Mouse (Mus musculus) left cerebral cortex, adult 2 months (tissue): ENCODE results near the gene Hsd17b11. TPM values are rescaled to one million over a fixed set of nuclear protein-coding genes. Genes with fewer than 3 reads are reported as not detected.
"Not testable (repeated sequence)": the region's sequence is repeated elsewhere in the genome, so short reads cannot be mapped to it uniquely, and the experiment has no call there.

ENCODE experiments used
- DNase-seq, 2 experiments: peaks; one replicate each; pipeline ENCODE4 v3.0.0; 2021 to 2022; ENCODE audit warnings: low spot score in 2 of 2, mixed read lengths in 1 of 2; ENCODE audit errors: extremely low spot score in 1 of 2
- H3K27ac ChIP-seq: fragments of 200-600 bp; 2 replicates; pipeline ENCODE4 v1.8.1; 2022
- H3K4me3 ChIP-seq: fragments of 200-600 bp; 2 replicates; pipeline ENCODE4 v1.8.1; 2022
- CTCF ChIP-seq: fragments of 200-600 bp; IDR thresholded peaks from 2 replicates; pipeline ENCODE4 v1.8.1; 2022; ENCODE audit warnings: antibody characterized with exemption, mild to moderate bottlenecking, moderate library complexity
- intact Hi-C: fragments of 180-260 bp; cut with DNase I; formaldehyde crosslinking; loops from one replicate; pipeline ENCODE4 v1.15.1; 2025
- microRNA-seq, 2 experiments: library from miRNA; unstranded; fragments of <30 nt; microRNA quantifications; one replicate each; pipeline ENCODE4 v1.2.0; 2021
- total RNA-seq, 2 experiments: library from RNA; stranded (reverse); gene quantifications; 2 replicates each; pipeline ENCODE4 v1.2.3; 2021

The Hsd17b11 gene
- total RNA-seq, 2 experiments from 2014 or later: 42.3 to 42.7 TPM

- intact Hi-C loops: no loop called here
- Histone ChIP-seq H3K27ac (no peak overlapping the region), H3K4me3 (no peak overlapping the region)
- no peak for TF ChIP-seq CTCF
- no peak for DNase-seq
Observed at GRCm38 (mm10) chr5:103975736-103976135, 46.0 kb downstream of the Hsd17b11 start.

DNA sequence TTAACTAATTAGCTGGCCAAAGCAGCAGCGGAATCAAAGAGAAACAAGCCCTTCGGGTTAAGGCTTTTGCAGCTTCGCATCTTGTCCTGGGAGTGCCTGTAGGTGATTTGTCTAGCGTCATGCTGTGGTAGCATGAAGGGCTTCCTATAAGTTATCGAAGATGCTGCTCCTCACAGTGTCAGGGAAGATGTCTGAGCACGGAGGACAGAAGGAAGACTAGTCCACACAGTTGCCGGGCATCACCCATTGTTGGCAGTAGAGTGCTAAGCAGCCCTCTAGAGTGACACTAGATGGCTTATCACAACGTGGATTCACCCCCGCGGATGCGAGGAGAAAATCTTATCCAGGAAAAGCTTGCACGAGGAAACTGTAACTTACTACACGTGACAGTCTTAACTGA lies 48.9 kb downstream of the Hsd17b11 start:
- intact Hi-C loops: no loop called here
- Histone ChIP-seq H3K27ac (no peak overlapping the region), H3K4me3 (no peak overlapping the region)
- no peak for TF ChIP-seq CTCF
- DNase-seq: no peak

GRCm38 (mm10) chr5:103972379-103972778 lies 49.3 kb downstream of the Hsd17b11 start:
- no peak for TF ChIP-seq CTCF
- intact Hi-C loops: no loop called here
- H3K27ac ChIP-seq: no peak overlapping the region
- H3K4me3 ChIP-seq: no peak overlapping the region
- no peak for DNase-seq

GRCm38 (mm10) chr5:103971051-103971450 lies 50.7 kb downstream of the Hsd17b11 start:
- Histone ChIP-seq H3K4me3 (no peak overlapping the region), H3K27ac (no peak overlapping the region)
- intact Hi-C loops: no loop called here
- DNase-seq: no peak
- no peak for TF ChIP-seq CTCF

DNA sequence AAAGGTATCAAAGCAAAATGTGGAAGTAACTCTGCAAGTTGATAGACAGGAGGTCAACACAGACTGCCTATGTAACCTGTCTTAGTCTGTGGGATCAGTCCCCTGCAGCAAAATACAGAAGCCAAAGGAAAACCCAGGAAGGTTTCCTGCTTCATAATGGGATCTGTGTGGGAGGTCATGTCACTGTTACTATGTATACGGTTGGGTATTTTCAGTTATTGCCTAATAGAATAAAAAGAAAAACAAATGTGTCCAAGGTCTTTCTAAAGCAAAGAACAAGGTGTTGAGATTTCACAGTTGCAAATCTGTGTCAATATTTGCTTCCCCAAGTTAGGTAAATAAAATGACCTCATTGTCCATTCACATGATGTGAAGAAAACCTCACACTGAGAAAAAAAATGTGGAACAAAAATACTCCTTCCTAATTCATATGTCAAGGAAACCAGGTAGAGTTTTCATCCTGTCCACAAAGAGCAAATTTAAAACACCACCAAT lies 58.7 kb downstream of the Hsd17b11 start:
- DNase-seq: no peak
- no peak overlapping the region for H3K4me3 ChIP-seq
- TF ChIP-seq CTCF: no peak
- no peak overlapping the region for H3K27ac ChIP-seq
- intact Hi-C loops: no loop called here

- Histone ChIP-seq H3K4me3 (no peak overlapping the region), H3K27ac (no peak overlapping the region)
- no peak for DNase-seq
- intact Hi-C loops: no loop called here
- TF ChIP-seq CTCF: no peak
Observed at GRCm38 (mm10) chr5:103954638-103955037, 67.1 kb downstream of the Hsd17b11 start.

- intact Hi-C loops: no loop called here
- no peak for TF ChIP-seq CTCF
- Histone ChIP-seq H3K4me3 (no peak overlapping the region), H3K27ac (no peak overlapping the region)
- peak in 1 of 2 experiments; percentile 15 for DNase-seq
Observed at GRCm38 (mm10) chr5:103953135-103954083, 68.3 kb downstream of the Hsd17b11 start.

- DNase-seq, H3K4me3 ChIP-seq, H3K27ac ChIP-seq, intact Hi-C loops: not testable (repeated sequence)
Observed at GRCm38 (mm10) chr5:103950138-103950537, 71.6 kb downstream of the Hsd17b11 start.

DNA sequence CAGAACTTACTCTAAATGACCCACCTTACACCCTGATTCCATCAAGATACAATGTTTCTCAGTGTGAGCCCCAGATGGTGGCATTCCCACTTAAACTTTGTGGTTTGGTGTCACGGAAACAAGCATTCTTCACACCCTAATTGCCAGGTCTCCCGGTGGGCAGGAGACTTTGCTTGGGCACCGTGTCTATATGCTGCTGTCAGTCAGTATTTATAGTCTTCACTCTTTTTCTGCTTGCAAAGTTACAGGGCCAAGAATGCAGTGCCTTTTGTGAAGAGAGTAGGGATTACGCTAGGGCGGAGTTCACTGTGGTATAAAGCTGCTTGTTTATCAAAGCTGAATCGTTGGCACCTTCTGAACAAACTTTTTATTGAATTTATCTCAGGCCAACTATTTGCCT lies 78.5 kb downstream of the Hsd17b11 start:
- intact Hi-C loops: no loop called here
- no peak for DNase-seq
- H3K4me3 ChIP-seq: no peak overlapping the region
- H3K27ac ChIP-seq: no peak overlapping the region
- TF ChIP-seq CTCF: no peak

DNA sequence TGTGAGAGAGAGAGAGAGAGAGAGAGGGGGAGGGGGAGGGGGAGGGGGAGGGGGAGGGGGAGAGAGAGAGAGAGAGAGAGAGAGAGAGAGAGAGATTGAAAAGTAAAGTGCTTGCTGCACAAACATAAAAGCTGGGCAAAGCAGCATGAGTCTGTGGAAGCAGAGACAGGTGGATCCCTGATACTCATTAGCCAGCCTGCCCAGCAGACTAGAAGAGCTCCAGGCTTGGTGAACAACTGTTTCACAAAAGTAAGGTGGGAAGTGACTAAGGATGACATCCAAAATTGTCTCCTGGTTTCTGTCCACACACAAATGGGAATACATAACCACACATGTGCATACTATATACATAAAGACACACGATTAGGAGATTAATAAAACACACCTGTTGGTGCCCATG lies 81.9 kb downstream of the Hsd17b11 start:
- intact Hi-C loops: no loop called here

More for the DNA sequence above, 81.9 kb downstream of the Hsd17b11 start:
- Histone ChIP-seq H3K27ac (no peak overlapping the region), H3K4me3 (no peak overlapping the region)
- no peak for DNase-seq
- TF ChIP-seq CTCF: no peak

Small RNA genes lying within 50 kb of the gene (microRNA-seq; reads per million reads assigned to microRNA genes)
- gene Mir5619: 0.24 reads per million in 2 experiments

Other genes starting within 250 kb of the Hsd17b11 start
- 10 to 100 TPM; 33.1 to 35.3 TPM for gene Klhl8, start 110.7 kb downstream of the Hsd17b11 start, total RNA-seq
- under 1 TPM in 1 of 2 experiments, not detected in 1; 0.42 TPM for gene Hsd17b13, start 44.5 kb downstream of the Hsd17b11 start, total RNA-seq
- 10 to 100 TPM; 66.1 to 68.4 TPM for gene Nudt9, start 24.4 kb upstream of the Hsd17b11 start, total RNA-seq
- not detected for gene Gm17660, start 55.7 kb upstream of the Hsd17b11 start, total RNA-seq
- gene Sparcl1, start 91.8 kb upstream of the Hsd17b11 start, total RNA-seq: 1,000 to 10,000 TPM; 1,525 to 1,546 TPM
- under 1 TPM; 0.07 to 0.09 TPM for gene Dspp, start 148.8 kb upstream of the Hsd17b11 start, total RNA-seq
- 1 to 10 TPM; 6.0 to 6.8 TPM for gene Dmp1, start 180.7 kb upstream of the Hsd17b11 start, total RNA-seq